Mouse (Mus musculus) urinary bladder, adult 2 months (tissue): ENCODE measurements around the gene Anxa5. TPM values are rescaled to one million over a fixed set of nuclear protein-coding genes. Genes with fewer than 3 reads are reported as not detected.

Experiments used
- DNase-seq: peaks from one replicate; pipeline ENCODE4 v3.0.0; 2022; ENCODE audit warnings: low spot score
- polyA plus RNA-seq: library from polyadenylated mRNA; depleted of rRNA; stranded (reverse); fragments of >200 nt; gene quantifications from 2 replicates; pipeline ENCODE4 v1.2.3, GENCODE M21; 2012; rRNA removed

Anxa5 gene
- polyA plus RNA-seq, 1 experiment: 343 TPM

- DNase-seq: no peak
Observed at GRCm38 (mm10) chr3:36449292-36450165, 26.2 kb downstream of the Anxa5 start.

- no peak for DNase-seq
Observed at GRCm38 (mm10) chr3:36446918-36447317, 28.8 kb downstream of the Anxa5 start.

GRCm38 (mm10) chr3:36446506-36446905, 29.2 kb downstream of the Anxa5 start:
- no peak for DNase-seq

GRCm38 (mm10) chr3:36446041-36446440, 29.7 kb downstream of the Anxa5 start:
- DNase-seq: no peak

GRCm38 (mm10) chr3:36442426-36442825, 33.3 kb downstream of the Anxa5 start:
- no peak for DNase-seq

GRCm38 (mm10) chr3:36440280-36440679, 35.4 kb downstream of the Anxa5 start:
- no peak for DNase-seq

- DNase-seq: no peak
Observed at GRCm38 (mm10) chr3:36430360-36430759, 45.3 kb downstream of the Anxa5 start.

GRCm38 (mm10) chr3:36427386-36427785, 48.3 kb downstream of the Anxa5 start:
- no peak for DNase-seq

- no peak for DNase-seq
Observed at GRCm38 (mm10) chr3:36409456-36409855, 66.2 kb downstream of the Anxa5 start.

GRCm38 (mm10) chr3:36406967-36407366, 68.7 kb downstream of the Anxa5 start:
- no peak for DNase-seq

- no peak for DNase-seq
Observed at GRCm38 (mm10) chr3:36406340-36406739, 69.4 kb downstream of the Anxa5 start.

GRCm38 (mm10) chr3:36401900-36402299, 73.8 kb downstream of the Anxa5 start:
- no peak for DNase-seq

GRCm38 (mm10) chr3:36400657-36401056, 75.0 kb downstream of the Anxa5 start:
- no peak for DNase-seq

Other genes with a start within 250 kb of the Anxa5 start
- 2.6 and 3.4 TPM in 2 replicates for gene 1810062G17Rik, start within 50 bp of the Anxa5 start, polyA plus RNA-seq
- 0.04 and 0.07 TPM in 2 replicates for gene Gm11549, start 45.9 kb upstream of the Anxa5 start, polyA plus RNA-seq
- 28.6 and 29.0 TPM in 2 replicates for gene Exosc9, start 76.7 kb upstream of the Anxa5 start, polyA plus RNA-seq
- gene Ccna2, start 96.3 kb upstream of the Anxa5 start, polyA plus RNA-seq: 4.7 and 5.5 TPM in 2 replicates
- gene Bbs7, start 137.6 kb upstream of the Anxa5 start, polyA plus RNA-seq: 7.9 and 8.2 TPM in 2 replicates
- gene Trpc3, start 214.3 kb upstream of the Anxa5 start, polyA plus RNA-seq: 1.8 and 2.1 TPM in 2 replicates